Mouse (Mus musculus) small intestine, adult 2 months (tissue): ENCODE results near the gene Hyal3.

Source experiments
- CTCF ChIP-seq: fragments of 200-500 bp; IDR thresholded peaks from 2 replicates; pipeline ENCODE4 v1.5.1; 2012; ENCODE audit warnings: low read depth, mild to moderate bottlenecking, control low read depth, inconsistent platforms, low read length, moderate library complexity, mixed read lengths; ENCODE audit not compliant: insufficient replicate concordance, insufficient read length; ENCODE audit errors: extremely low read depth
- POLR2A ChIP-seq: fragments of 200-500 bp; IDR thresholded peaks from 2 replicates; pipeline ENCODE4 v1.6.1; 2012; ENCODE audit warnings: low read depth, mild to moderate bottlenecking, control low read depth, inconsistent platforms, low read length, moderate library complexity

DNA sequence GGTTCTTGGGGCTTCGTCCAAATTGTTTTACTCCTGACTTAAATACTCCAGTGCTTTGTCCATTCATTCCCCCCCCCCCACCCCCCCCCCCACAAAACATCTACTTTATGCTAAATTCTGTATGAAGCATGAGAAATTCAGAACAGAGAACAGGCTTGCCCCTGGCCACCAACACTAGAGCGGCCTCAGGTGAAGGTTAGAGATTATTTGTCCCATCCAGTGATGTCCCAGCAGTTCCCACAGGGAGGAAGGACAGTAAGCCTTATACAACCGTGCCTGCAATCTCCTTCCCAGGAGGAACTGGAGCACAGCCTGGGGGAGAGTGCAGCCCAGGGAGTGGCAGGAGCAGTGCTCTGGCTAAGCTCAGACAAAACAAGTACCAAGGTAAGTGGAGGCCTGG is 2.0 kb upstream of the Hyal3 start, which contains the start of gene Naa80:
- TF ChIP-seq CTCF = no peak
- no peak for TF ChIP-seq POLR2A
